11 mouse cellular contexts compared by ENCODE assay signal in the genomic region with DNA sequence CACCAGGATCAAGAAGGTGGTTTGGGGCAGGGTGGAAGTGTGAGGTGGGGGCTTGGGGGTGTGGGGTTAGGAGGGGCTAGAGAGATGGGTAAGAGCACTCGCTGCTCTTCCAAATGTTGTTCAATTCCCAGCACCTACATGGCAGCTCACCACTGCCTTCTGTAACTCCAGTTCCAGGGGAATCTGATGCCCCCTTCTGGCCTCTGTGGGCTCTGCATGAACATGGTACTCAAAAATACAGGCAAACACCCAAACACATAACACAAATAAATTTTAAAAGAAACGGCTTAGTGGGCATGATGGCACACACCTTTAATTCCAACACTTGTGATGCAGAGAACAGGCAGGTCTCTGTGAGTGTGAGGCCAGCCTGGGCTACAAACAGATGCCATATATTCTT. TPM values are rescaled to one million over a fixed set of nuclear protein-coding genes. Genes with fewer than 3 reads are reported as not detected.
DNase-seq lines count a peak whose midpoint lies in the region; ATAC-seq and TF ChIP-seq lines count a peak whose summit lies in the region.
"Had no signal": no experiment of that assay in that cellular context is flagged by ENCODE, and none has a peak within 500 bp of the region (broad histone marks: within the 10 kb centered on the region; RNA-seq: fewer than 3 reads in every experiment).

No protein-coding gene starts in this region.

- peak; percentile 22 for DNase-seq in adrenal gland, adult 2 months
- DNase-seq in adrenal gland, postnatal 4 days (ENCODE audit: low spot score in 2 of 2): no peak
- DNase-seq in left cerebral cortex, postnatal 4 days: peak; percentile 16
- no peak for DNase-seq in left cerebral cortex, postnatal 25 days (ENCODE audit: low spot score in 2 of 2)
- peak; percentile 41 for DNase-seq in retina, postnatal 1 day
- DNase-seq in left cerebral cortex, postnatal 10 days (ENCODE audit: extremely low spot score in 1 of 2, low spot score in 2 of 2): no peak

- no peak for TF ChIP-seq POLR2A in cortical plate, adult 2 months (IDR thresholded peaks at IDR 0.05; ENCODE audit: extremely low read depth, insufficient read depth, low read length)

- intact Hi-C loops in left cerebral cortex, postnatal 4 days (cut with DNase I): loop anchor here (5.0 kb wide), 1 partner anchor 62 kb away; no protein-coding TSS in a partner anchor
- intact Hi-C loops in left cerebral cortex, postnatal 25 days (cut with DNase I): no loop called here
- intact Hi-C loops in left cerebral cortex, postnatal 10 days (cut with DNase I): loop anchor here (5.0 kb wide), 1 partner anchor 62 kb away; no protein-coding TSS in a partner anchor

- H3K4me1 ChIP-seq in cortical plate, adult 2 months (ENCODE audit: control insufficient read depth, insufficient read depth, low read length): no peaks in the 10 kb centered on the region

- no peak overlapping the region for H3K4me3 ChIP-seq in cortical plate, adult 2 months (ENCODE audit: insufficient read depth, low read length)

- no peak overlapping the region for H3K27ac ChIP-seq in cortical plate, adult 2 months (ENCODE audit: insufficient read depth, low read length)

- peak; percentile 34 for TF ChIP-seq CTCF in cortical plate, adult 2 months (IDR thresholded peaks at IDR 0.05; ENCODE audit: extremely low read depth, insufficient read depth, low read length)

- ATAC-seq in erythroblast, adult 5-6 weeks (replicated peaks; ENCODE audit: low FRiP score, poor library complexity, severe bottlenecking): no peak

RNA-seq across cellular contexts. Expression of gene Dyx1c1, which starts 3.8 kb away (rescaled TPM):
- 1 to 10 TPM in 1 of 2 experiments, under 1 TPM in 1; 0.61 to 1.4 TPM for total RNA-seq in adrenal gland, adult 2 months (2021)
- 0.44 and 0.62 TPM in 2 replicates for polyA plus RNA-seq in adrenal gland, adult 2 months (2012; rRNA removed)
- total RNA-seq in adrenal gland, postnatal 4 days (2021): 1 to 10 TPM; 1.7 to 1.8 TPM
- total RNA-seq in left cerebral cortex, postnatal 4 days (2021): 1 to 10 TPM; 1.5 to 1.8 TPM
- total RNA-seq in left cerebral cortex, postnatal 25 days (2021): 1 to 10 TPM in 1 of 2 experiments, under 1 TPM in 1; 0.62 to 1.4 TPM
- polyA plus RNA-seq in cortical plate, adult 2 months (2012; rRNA removed): 1.7 and 2.0 TPM in 2 replicates
- total RNA-seq in erythroblast, adult 5-6 weeks (2015; ENCODE audit: low replicate concordance): not detected in 2 replicates
- not detected in 2 replicates for total RNA-seq in erythroblast, adult 5-6 weeks (2017; ENCODE audit: low replicate concordance)
- 1 to 10 TPM; 2.0 TPM for total RNA-seq in left cerebral cortex, postnatal 10 days (2021)

RNA-seq across cellular contexts. Expression of gene Gm44503, which starts 3.9 kb away (rescaled TPM):
- not detected for total RNA-seq in adrenal gland, adult 2 months (2021)
- 0.11 TPM in 1 of 2 replicates, not detected in the other for polyA plus RNA-seq in adrenal gland, adult 2 months (2012; rRNA removed)
- total RNA-seq in adrenal gland, postnatal 4 days (2021): not detected
- total RNA-seq in left cerebral cortex, postnatal 4 days (2021): under 1 TPM in 1 of 2 experiments, not detected in 1; 0.87 TPM
- total RNA-seq in left cerebral cortex, postnatal 25 days (2021): under 1 TPM in 1 of 2 experiments, not detected in 1; 0.09 TPM
- not detected in 2 replicates for polyA plus RNA-seq in cortical plate, adult 2 months (2012; rRNA removed)
- not detected in 2 replicates for total RNA-seq in erythroblast, adult 5-6 weeks (2015; ENCODE audit: low replicate concordance)
- not detected in 2 replicates for total RNA-seq in erythroblast, adult 5-6 weeks (2017; ENCODE audit: low replicate concordance)
- total RNA-seq in left cerebral cortex, postnatal 10 days (2021): not detected
- polyA plus RNA-seq: C2C12; intestine, embryonic 14.5 days had no signal

RNA-seq across cellular contexts. Expression of gene Pygo1, which starts 29.3 kb away (rescaled TPM):
- 1 to 10 TPM; 2.8 to 5.1 TPM for total RNA-seq in adrenal gland, adult 2 months (2021)
- polyA plus RNA-seq in adrenal gland, adult 2 months (2012; rRNA removed): 0.53 and 0.77 TPM in 2 replicates
- 1 to 10 TPM; 7.4 to 7.7 TPM for total RNA-seq in adrenal gland, postnatal 4 days (2021)
- total RNA-seq in left cerebral cortex, postnatal 4 days (2021): 10 to 100 TPM; 26.1 to 26.2 TPM
- 10 to 100 TPM; 14.5 to 14.6 TPM for total RNA-seq in left cerebral cortex, postnatal 25 days (2021)
- polyA plus RNA-seq in cortical plate, adult 2 months (2012; rRNA removed): 7.7 and 8.5 TPM in 2 replicates
- not detected in 2 replicates for total RNA-seq in erythroblast, adult 5-6 weeks (2015; ENCODE audit: low replicate concordance)
- total RNA-seq in erythroblast, adult 5-6 weeks (2017; ENCODE audit: low replicate concordance): not detected in 2 replicates
- total RNA-seq in left cerebral cortex, postnatal 10 days (2021): 10 to 100 TPM; 13.9 to 14.1 TPM
- total RNA-seq: common myeloid progenitor, adult 5-6 weeks had no signal

RNA-seq across cellular contexts. Expression of gene Ccpg1os, which starts 30.4 kb away (rescaled TPM):
- total RNA-seq in adrenal gland, adult 2 months (2021): 10 to 100 TPM; 21.7 to 25.3 TPM
- 8.6 and 10.5 TPM in 2 replicates for polyA plus RNA-seq in adrenal gland, adult 2 months (2012; rRNA removed)
- total RNA-seq in adrenal gland, postnatal 4 days (2021): 10 to 100 TPM; 14.1 to 15.1 TPM
- total RNA-seq in left cerebral cortex, postnatal 4 days (2021): 1 to 10 TPM; 5.5 to 7.0 TPM
- 10 to 100 TPM in 1 of 2 experiments, 1 to 10 TPM in 1; 9.0 to 10.1 TPM for total RNA-seq in left cerebral cortex, postnatal 25 days (2021)
- polyA plus RNA-seq in cortical plate, adult 2 months (2012; rRNA removed): 16.6 and 18.3 TPM in 2 replicates
- 2.5 and 4.6 TPM in 2 replicates for total RNA-seq in erythroblast, adult 5-6 weeks (2015; ENCODE audit: low replicate concordance)
- 0.94 and 6.7 TPM in 2 replicates for total RNA-seq in erythroblast, adult 5-6 weeks (2017; ENCODE audit: low replicate concordance)
- 1 to 10 TPM; 5.2 to 7.6 TPM for total RNA-seq in left cerebral cortex, postnatal 10 days (2021)

RNA-seq across cellular contexts. Expression of gene Ccpg1, which starts 30.5 kb away (rescaled TPM):
- 100 to 1,000 TPM; 135 to 141 TPM for total RNA-seq in adrenal gland, adult 2 months (2021)
- 8.3 and 11.3 TPM in 2 replicates for polyA plus RNA-seq in adrenal gland, adult 2 months (2012; rRNA removed)
- total RNA-seq in adrenal gland, postnatal 4 days (2021): 10 to 100 TPM; 81.5 to 91.7 TPM
- 10 to 100 TPM; 64.3 to 67.5 TPM for total RNA-seq in left cerebral cortex, postnatal 4 days (2021)
- 100 to 1,000 TPM; 111 to 123 TPM for total RNA-seq in left cerebral cortex, postnatal 25 days (2021)
- 70.8 and 81.8 TPM in 2 replicates for polyA plus RNA-seq in cortical plate, adult 2 months (2012; rRNA removed)
- total RNA-seq in erythroblast, adult 5-6 weeks (2015; ENCODE audit: low replicate concordance): 42.7 and 47.0 TPM in 2 replicates
- 88.7 and 93.5 TPM in 2 replicates for total RNA-seq in erythroblast, adult 5-6 weeks (2017; ENCODE audit: low replicate concordance)
- 10 to 100 TPM; 83.8 to 85.7 TPM for total RNA-seq in left cerebral cortex, postnatal 10 days (2021)

Comparison
In these comparisons a context has a peak if more than half of its experiments do, and no peak if none do; other contexts are left out.
1. DNase-seq: peak in adrenal gland, adult 2 months (single experiment), left cerebral cortex, postnatal 4 days (single experiment) and retina, postnatal 1 day (single experiment); none in adrenal gland, postnatal 4 days (0 of 2), left cerebral cortex, postnatal 25 days (0 of 2) and left cerebral cortex, postnatal 10 days (0 of 2).